Mouse (Mus musculus) olfactory bulb, adult 2 months (tissue): ENCODE measurements around the gene Enah.

ENCODE experiments used
- CTCF ChIP-seq: fragments of 200-500 bp; IDR thresholded peaks from 2 replicates; pipeline ENCODE4 v1.5.1; 2012; ENCODE audit warnings: low read depth, mild to moderate bottlenecking, low read length, moderate library complexity; ENCODE audit not compliant: insufficient read depth
- POLR2A ChIP-seq: fragments of 200-500 bp; IDR thresholded peaks from 2 replicates; pipeline ENCODE4 v1.6.1; 2012; ENCODE audit warnings: mild to moderate bottlenecking, low read depth, low read length, moderate library complexity; ENCODE audit not compliant: insufficient read depth

GRCm38 (mm10) chr1:181861181-181861902, 158.4 kb downstream of the Enah start:
- TF ChIP-seq CTCF = no peak
- TF ChIP-seq POLR2A = no peak
